Mouse (Mus musculus) intestine, postnatal 0 days (tissue): ENCODE data around the gene Epb41l5. TPM values are rescaled to one million over a fixed set of nuclear protein-coding genes. Genes with fewer than 3 reads are reported as not detected.

Source experiments
- ATAC-seq: fragments of 200-750 bp; cut with Nextera tagmentation; 2 replicates; pipeline ENCODE4 v1.8.0; 2017; ENCODE audit warnings: mild to moderate bottlenecking, moderate TSS enrichment, moderate library complexity
- H3K27ac ChIP-seq: fragments of 300-500 bp; sonication (generic); 2 replicates; pipeline ENCODE4 v1.5.1; 2014; ENCODE audit warnings: mild to moderate bottlenecking, low read depth, low read length, moderate library complexity
- H3K27me3 ChIP-seq: fragments of 300-500 bp; sonication (generic); replicated peaks from 2 replicates; pipeline ENCODE4 v1.6.1; 2014; ENCODE audit warnings: low read length, mixed read lengths; ENCODE audit not compliant: control insufficient read depth, insufficient read depth
- H3K36me3 ChIP-seq: fragments of 300-500 bp; sonication (generic); 2 replicates; pipeline ENCODE4 v1.6.1; 2014; ENCODE audit warnings: mild to moderate bottlenecking, moderate library complexity; ENCODE audit not compliant: control insufficient read depth, insufficient read depth
- H3K4me1 ChIP-seq: fragments of 300-500 bp; sonication (generic); replicated peaks from 2 replicates; pipeline ENCODE4 v1.6.1; 2014; ENCODE audit warnings: antibody characterized with exemption, low read length, mixed read lengths; ENCODE audit not compliant: control insufficient read depth, insufficient read depth
- H3K4me2 ChIP-seq: fragments of 300-500 bp; sonication (generic); replicated peaks from 2 replicates; pipeline ENCODE4 v1.6.1; 2014; ENCODE audit warnings: low read depth, mild to moderate bottlenecking, moderate library complexity
- H3K4me3 ChIP-seq: fragments of 300-500 bp; sonication (generic); 2 replicates; pipeline ENCODE4 v1.5.1; 2014; ENCODE audit warnings: low read depth, low read length
- H3K9ac ChIP-seq: fragments of 300-500 bp; sonication (generic); 2 replicates; pipeline ENCODE4 v1.6.1; 2014; ENCODE audit warnings: mild to moderate bottlenecking, low read depth, low read length
- H3K9me3 ChIP-seq: fragments of 300-500 bp; sonication (generic); 2 replicates; pipeline ENCODE4 v1.6.1; 2016; ENCODE audit warnings: mixed run types; ENCODE audit not compliant: control insufficient read depth
- CTCF ChIP-seq: sonication (generic); IDR thresholded peaks from 2 replicates; pipeline ENCODE4 v1.5.1; 2016; ENCODE audit warnings: low read depth, mild to moderate bottlenecking, control low read depth, antibody characterized with exemption, moderate library complexity
- whole genome bisulfite sequencing: fragments of 180-500 bp; shearing (Covaris S2); extraction: QIAGEN DNeasy Blood & Tissue Kit; methylation state at CpG from one replicate; pipeline ENCODE4 v1.1.7; 2014; 5-methylcytosine and 5-hydroxymethylcytosine counted together
- polyA plus RNA-seq: library from polyadenylated mRNA; unstranded; fragments of >200 nt; fragmentation: Nextera tagmentation; extraction: Ambion mirVana; gene quantifications from 2 replicates; pipeline ENCODE4 v1.2.1, GENCODE M21; 2015

Gene Epb41l5
- polyA plus RNA-seq, 1 experiment from 2014 or later: 14.3 TPM

- Histone ChIP-seq H3K27ac (peak overlapping the region; percentile 81; the same call in 1 of the 2 replicates), H3K9ac (no peak overlapping the region), H3K27me3 (no peaks in the 10 kb centered on the region), H3K36me3 (no peaks in the 10 kb centered on the region; the same call in 1 of the 2 replicates), H3K9me3 (no peaks in the 10 kb centered on the region), H3K4me2 (no peak overlapping the region), H3K4me3 (no peak overlapping the region), H3K4me1 (peaks cover 4% of the 10 kb centered on the region; the same call in 1 of the 2 replicates)
- ATAC-seq: no peak
- TF ChIP-seq CTCF: no peak
- WGBS: 50% methylated on average over 3 of the region's 3 CpGs
Measured at GRCm38 (mm10) chr1:119541570-119541969, 107.2 kb downstream of the Epb41l5 start.

GRCm38 (mm10) chr1:119540836-119541557 is 107.8 kb downstream of the Epb41l5 start:
- no peak for TF ChIP-seq CTCF
- WGBS: 38% methylated on average over 9 of the region's 9 CpGs
- H3K4me1 ChIP-seq: peaks cover 4% of the 10 kb centered on the region; the same call in 1 of the 2 replicates
- H3K9me3 ChIP-seq: no peaks in the 10 kb centered on the region
- no peak overlapping the region for H3K4me3 ChIP-seq
- H3K27me3 ChIP-seq: no peaks in the 10 kb centered on the region
- H3K27ac ChIP-seq: peak overlapping the region; percentile 81
- H3K4me2 ChIP-seq: no peak overlapping the region
- H3K9ac ChIP-seq: no peak overlapping the region
- H3K36me3 ChIP-seq: no peaks in the 10 kb centered on the region; the same call in 1 of the 2 replicates
- peak; percentile 87 for ATAC-seq

- ATAC-seq: no peak
- no peak overlapping the region for H3K4me2 ChIP-seq
Measured at GRCm38 (mm10) chr1:119539252-119539651, 109.5 kb downstream of the Epb41l5 start.

GRCm38 (mm10) chr1:119537651-119538050 is 111.1 kb downstream of the Epb41l5 start:
- Histone ChIP-seq H3K4me1 (no peaks in the 10 kb centered on the region), H3K36me3 (no peaks in the 10 kb centered on the region), H3K9ac (no peak overlapping the region), H3K27ac (no peak overlapping the region), H3K4me3 (no peak overlapping the region), H3K27me3 (no peaks in the 10 kb centered on the region), H3K4me2 (no peak overlapping the region), H3K9me3 (no peaks in the 10 kb centered on the region)
- TF ChIP-seq CTCF: no peak
- no peak for ATAC-seq
- WGBS: 74% methylated on average over 6 of the region's 6 CpGs

More at GRCm38 (mm10) chr1:119539252-119539651, 109.5 kb downstream of the Epb41l5 start:
- H3K4me1 ChIP-seq: peaks cover 4% of the 10 kb centered on the region; the same call in 1 of the 2 replicates
- no peaks in the 10 kb centered on the region for H3K9me3 ChIP-seq
- no peaks in the 10 kb centered on the region for H3K27me3 ChIP-seq
- WGBS: 17% methylated on average over 2 of the region's 2 CpGs
- H3K9ac ChIP-seq: no peak overlapping the region
- TF ChIP-seq CTCF: no peak
- H3K4me3 ChIP-seq: no peak overlapping the region
- no peak overlapping the region for H3K27ac ChIP-seq
- no peaks in the 10 kb centered on the region; the same call in 1 of the 2 replicates for H3K36me3 ChIP-seq

DNA sequence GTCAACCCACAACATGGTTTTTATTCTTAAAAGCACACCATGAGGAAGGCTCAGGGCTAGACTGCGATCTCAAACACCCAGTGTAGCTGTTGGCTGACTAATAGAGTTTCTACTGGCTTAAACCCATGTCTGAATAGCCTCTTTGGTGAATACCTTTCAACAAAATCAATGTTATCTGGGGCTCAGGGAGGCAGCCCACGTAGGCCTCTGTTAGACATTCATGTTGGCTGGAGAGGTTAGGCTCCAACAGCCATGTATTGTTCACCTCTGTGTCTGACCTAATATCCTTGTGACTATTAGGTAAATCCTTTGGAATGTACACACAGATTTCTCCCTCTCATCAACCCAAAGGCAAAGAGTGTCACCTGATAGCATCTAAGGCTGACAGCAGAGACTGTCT is 112.7 kb downstream of the Epb41l5 start:
- H3K27ac ChIP-seq: no peak overlapping the region

GRCm38 (mm10) chr1:119534341-119534740 is 114.5 kb downstream of the Epb41l5 start:
- no peak overlapping the region for H3K4me2 ChIP-seq
- H3K4me3 ChIP-seq: no peak overlapping the region
- H3K36me3 ChIP-seq: peaks cover under 1% of the 10 kb centered on the region; the same call in 1 of the 2 replicates
- H3K27ac ChIP-seq: no peak overlapping the region
- no peaks in the 10 kb centered on the region for H3K9me3 ChIP-seq
- no peak for ATAC-seq
- no peak overlapping the region for H3K9ac ChIP-seq
- 0 out of 2 replicates have a peak, but pooled peaks cover 3% of the 10 kb centered on the region for H3K4me1 ChIP-seq
- no peak for TF ChIP-seq CTCF
- H3K27me3 ChIP-seq: no peaks in the 10 kb centered on the region
- 95% methylated on average over 5 of the region's 5 CpGs for WGBS

More for the DNA sequence above, 112.7 kb downstream of the Epb41l5 start:
- Histone ChIP-seq H3K27me3 (no peaks in the 10 kb centered on the region), H3K4me3 (no peak overlapping the region), H3K4me1 (0 out of 2 replicates have a peak, but pooled peaks cover 2% of the 10 kb centered on the region), H3K4me2 (no peak overlapping the region), H3K9ac (no peak overlapping the region), H3K9me3 (no peaks in the 10 kb centered on the region), H3K36me3 (no peaks in the 10 kb centered on the region)
- ATAC-seq: no peak
- 84% methylated on average over 2 of the region's 2 CpGs for WGBS
- TF ChIP-seq CTCF: no peak
